Mouse (Mus musculus) MEL (cell line): ENCODE data around the gene Usp29.

Source experiments
- CTCF ChIP-seq, 3 experiments: IDR thresholded peaks in 2 of 3; conservative IDR thresholded peaks in 1 of 3; 2 replicates each; pipeline ENCODE4 v1.5.1; 2011 to 2012; ENCODE audit warnings: low read length in 3 of 3, low read depth in 2 of 3, mild to moderate bottlenecking in 2 of 3, improper control_type of control experiment in 1 of 3, inconsistent platforms in 1 of 3, mixed read lengths in 1 of 3, moderate library complexity in 1 of 3; ENCODE audit not compliant: control insufficient read depth in 1 of 3, insufficient read depth in 1 of 3, poor library complexity in 1 of 3, severe bottlenecking in 1 of 3
- ELF1 ChIP-seq: IDR thresholded peaks from 2 replicates; pipeline ENCODE4 v1.6.1; 2014; ENCODE audit warnings: low read depth, mild to moderate bottlenecking, inconsistent platforms, low read length, improper control_type of control experiment, moderate library complexity
- EP300 ChIP-seq, 2 experiments: IDR thresholded peaks; 2 replicates each; pipeline ENCODE4 v1.6.1; 2011; ENCODE audit warnings: improper control_type of control experiment in 2 of 2, low read length in 2 of 2, low read depth in 1 of 2, mild to moderate bottlenecking in 1 of 2
- GATA1 ChIP-seq: IDR thresholded peaks from 2 replicates; pipeline ENCODE4 v1.6.1; 2011; ENCODE audit warnings: low read depth, low read length, improper control_type of control experiment
- NELFE ChIP-seq: IDR thresholded peaks from 2 replicates; pipeline ENCODE4 v1.6.1; 2011; ENCODE audit warnings: low read depth, low read length, improper control_type of control experiment
- RCOR1 ChIP-seq: IDR thresholded peaks from 2 replicates; pipeline ENCODE4 v1.6.1; 2012; ENCODE audit warnings: low read depth, mild to moderate bottlenecking, inconsistent platforms, low read length, improper control_type of control experiment
- UBTF ChIP-seq: IDR thresholded peaks from 2 replicates; pipeline ENCODE4 v1.6.1; 2012; ENCODE audit warnings: low read depth, mild to moderate bottlenecking, inconsistent platforms, low read length, improper control_type of control experiment, moderate library complexity, borderline replicate concordance; ENCODE audit not compliant: insufficient read depth
- USF1 ChIP-seq: IDR thresholded peaks from 2 replicates; pipeline ENCODE4 v1.6.1; 2014; ENCODE audit warnings: low read depth, mild to moderate bottlenecking, inconsistent platforms, low read length, improper control_type of control experiment, moderate library complexity
- ZMIZ1 ChIP-seq: IDR thresholded peaks from 2 replicates; pipeline ENCODE4 v1.6.1; 2012; ENCODE audit warnings: low read depth, mild to moderate bottlenecking, inconsistent platforms, low read length, improper control_type of control experiment, moderate library complexity
- ZNF384 ChIP-seq: IDR thresholded peaks from 2 replicates; pipeline ENCODE4 v1.6.1; 2012; ENCODE audit warnings: low read depth, mild to moderate bottlenecking, inconsistent platforms, low read length, improper control_type of control experiment

DNA sequence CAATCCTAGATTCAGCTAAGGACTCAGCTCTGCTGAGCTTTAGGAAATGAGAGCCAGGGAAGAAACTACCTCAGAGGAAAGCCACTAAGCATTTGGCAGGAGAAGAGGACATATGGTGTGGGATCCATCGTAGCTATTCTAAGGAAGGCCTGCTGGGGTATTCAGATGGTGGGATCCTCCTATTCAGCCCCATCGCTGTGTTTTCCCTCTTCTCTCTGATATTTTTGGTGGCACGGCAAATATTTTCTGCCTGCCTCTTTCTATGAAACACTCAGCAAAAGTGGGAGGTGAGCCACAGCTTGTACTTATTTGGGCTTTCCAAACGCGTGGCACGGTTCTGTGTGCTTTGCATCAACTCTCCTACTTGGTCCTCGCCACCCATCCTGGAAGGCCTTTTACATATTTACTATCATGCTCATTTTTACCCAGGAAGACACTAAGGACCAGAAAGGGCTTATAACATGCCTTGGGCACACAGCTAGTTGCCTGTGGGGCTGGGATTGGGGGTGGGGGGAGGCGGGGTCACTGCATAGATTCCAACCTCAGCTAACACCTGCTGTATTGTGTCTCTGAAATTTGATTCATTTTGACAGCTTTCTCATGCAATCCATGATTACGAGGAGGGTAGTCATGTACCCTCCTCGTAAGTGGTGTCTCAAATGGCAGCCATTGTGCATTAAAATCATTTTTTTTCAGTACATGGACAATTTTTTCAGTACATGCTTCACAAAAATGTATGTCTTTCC lies 46.1 kb downstream of the Usp29 start:
- TF ChIP-seq UBTF (no peak), EP300 (IDR thresholded peaks at IDR 0.05; ENCODE audit: low read depth in 1 of 2, low read length in 2 of 2) (no peak), RCOR1 (no peak), GATA1 (no peak), ELF1 (no peak), USF1 (no peak), ZNF384 (no peak), CTCF (IDR thresholded peaks at IDR 0.05 in 2 of 3, conservative IDR thresholded peaks at IDR 0.05 in 1 of 3; ENCODE audit: control insufficient read depth in 1 of 3, insufficient read depth in 1 of 3, low read depth in 2 of 3, low read length in 3 of 3, poor library complexity in 1 of 3, severe bottlenecking in 1 of 3) (no peak), ZMIZ1 (no peak), NELFE (no peak)
